Mouse (Mus musculus): ENCODE data around the gene Endog.

DNA sequence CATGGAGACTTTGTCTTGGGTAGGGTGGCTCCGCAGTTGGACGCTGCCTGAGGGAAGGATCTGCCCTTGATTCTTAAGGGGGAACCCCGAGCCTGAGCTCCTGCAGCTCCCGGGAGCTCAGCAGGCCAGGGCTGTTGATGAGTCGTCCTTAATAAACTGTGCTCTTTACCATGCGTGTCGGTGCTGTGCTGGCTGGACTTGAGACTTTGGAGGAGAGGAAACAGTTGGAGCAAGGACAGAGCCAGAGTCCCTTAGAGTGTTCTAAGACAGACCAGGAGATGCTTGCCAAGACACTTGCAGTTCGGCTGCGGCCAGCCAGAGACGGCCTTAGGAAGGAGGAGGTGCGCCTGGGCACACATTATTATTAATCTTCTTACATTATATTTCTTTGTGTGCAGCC is 19.5 kb upstream of the Endog start:
- TF ChIP-seq GATA1 (IDR thresholded peaks at IDR 0.05; ENCODE audit: low read length) (no peak), TAL1 (IDR thresholded peaks at IDR 0.05; ENCODE audit: low read length) (no peak)
